Mouse (Mus musculus) intestine, embryonic 14.5 days (tissue): ENCODE measurements at regions not wholly inside any gene's neighbourhood (a gene's known extent, or its start where the extent isn't known, plus 50 kb on each side); places are given as distances from the start of the nearest gene placed in this dataset.

ENCODE experiments used
- ATAC-seq: fragments of 200-750 bp; cut with Nextera tagmentation; replicated peaks from 2 replicates; pipeline ENCODE4 v1.8.0; 2017; ENCODE audit warnings: low read depth, moderate number of reproducible peaks, moderate TSS enrichment, moderate library complexity; ENCODE audit not compliant: low FRiP score, low TSS enrichment
- DNase-seq: peaks from one replicate; pipeline ENCODE4 v3.0.0-alpha.2; 2018; ENCODE audit warnings: low spot score
- H3K27ac ChIP-seq: fragments of 300-500 bp; sonication (generic); 2 replicates; pipeline ENCODE4 v1.5.1; 2014; ENCODE audit warnings: low read depth, mild to moderate bottlenecking, control low read depth
- H3K27me3 ChIP-seq: fragments of 300-500 bp; sonication (generic); replicated peaks from 2 replicates; pipeline ENCODE4 v1.6.1; 2014; ENCODE audit warnings: low read length, control low read depth; ENCODE audit not compliant: control insufficient read depth, insufficient read depth
- H3K36me3 ChIP-seq: fragments of 300-500 bp; sonication (generic); 2 replicates; pipeline ENCODE4 v1.6.1; 2014; ENCODE audit warnings: low read length, control low read depth; ENCODE audit not compliant: control insufficient read depth, insufficient read depth
- H3K4me1 ChIP-seq: fragments of 300-500 bp; sonication (generic); replicated peaks from 2 replicates; pipeline ENCODE4 v1.6.1; 2014; ENCODE audit warnings: low read length, control low read depth, mixed read lengths; ENCODE audit not compliant: control insufficient read depth, insufficient read depth
- H3K4me2 ChIP-seq: fragments of 300-500 bp; sonication (generic); 2 replicates; pipeline ENCODE4 v1.6.1; 2014; ENCODE audit warnings: low read length
- H3K4me3 ChIP-seq: fragments of 300-500 bp; sonication (generic); 2 replicates; pipeline ENCODE4 v1.5.1; 2014; ENCODE audit warnings: low read depth, low read length, control low read depth, mixed read lengths
- H3K9ac ChIP-seq: fragments of 300-500 bp; sonication (generic); 2 replicates; pipeline ENCODE4 v1.6.1; 2014; ENCODE audit warnings: mild to moderate bottlenecking, low read length
- H3K9me3 ChIP-seq: fragments of 300-500 bp; sonication (generic); 2 replicates; pipeline ENCODE4 v1.6.1; 2016; ENCODE audit warnings: low read length, control low read depth; ENCODE audit not compliant: control insufficient read depth
- WGBS: fragments of 180-500 bp; shearing (Covaris S2); extraction: QIAGEN DNeasy Blood & Tissue Kit; methylation state at CpG from one replicate; pipeline ENCODE4 v1.1.7; 2014; 5-methylcytosine and 5-hydroxymethylcytosine counted together

- no peaks in the 10 kb centered on the region for H3K9me3 ChIP-seq
- no peaks in the 10 kb centered on the region for H3K36me3 ChIP-seq
- H3K27ac ChIP-seq: no peak overlapping the region
- no peak overlapping the region for H3K4me3 ChIP-seq
- DNase-seq (no peak), ATAC-seq (no peak)
- 76% methylated on average over 3 of the region's 3 CpGs for WGBS
- no peaks in the 10 kb centered on the region for H3K27me3 ChIP-seq
- H3K4me1 ChIP-seq: no peaks in the 10 kb centered on the region
- H3K9ac ChIP-seq: no peak overlapping the region
- no peak overlapping the region for H3K4me2 ChIP-seq
Observed at GRCm38 (mm10) chr10:46845578-46846314, 1268.1 kb downstream of the Hace1 start.
